Mouse (Mus musculus): Measurements from ENCODE around the gene Etl4. TPM values are rescaled to one million over a fixed set of nuclear protein-coding genes. Genes with fewer than 3 reads are reported as not detected.

The Etl4 gene
- total RNA-seq (2021) = 10 to 100 TPM; 33.2 to 39.2 TPM

GRCm38 (mm10) chr2:19909171-19909899 is at the start of gene Etl4:
TSS of gene Etl4 (plus strand) at chr2:19909780.
- intact Hi-C loops (cut with DNase I) = no loop called here
- peak; percentile 6 to 16 for DNase-seq

- intact Hi-C loops (cut with DNase I) = no loop called here
- DNase-seq = no peak
Observed at GRCm38 (mm10) chr2:19869167-19869566, 40.4 kb upstream of the Etl4 start.

- no peak for DNase-seq
- intact Hi-C loops (cut with DNase I) = no loop called here
Observed at GRCm38 (mm10) chr2:19871881-19872280, 37.7 kb upstream of the Etl4 start.

GRCm38 (mm10) chr2:19890875-19891274 is 18.7 kb upstream of the Etl4 start:
- no peak for DNase-seq
- intact Hi-C loops (cut with DNase I) = no loop called here

GRCm38 (mm10) chr2:19909900-19910780 is 560 bp downstream of the Etl4 start:
- no peak for DNase-seq
- intact Hi-C loops (cut with DNase I) = no loop called here

GRCm38 (mm10) chr2:19910781-19911175 is 1.2 kb downstream of the Etl4 start:
- no peak for DNase-seq
- intact Hi-C loops (cut with DNase I) = no loop called here

- peak; percentile 47 to 63 for DNase-seq
- intact Hi-C loops (cut with DNase I) = loop anchor here (2.0 to 5.0 kb wide), 3 partner anchors 202 to 502 kb away; no protein-coding TSS in a partner anchor
Observed at GRCm38 (mm10) chr2:19919190-19919589, 9.6 kb downstream of the Etl4 start.

- DNase-seq = no peak
- intact Hi-C loops (cut with DNase I) = no loop called here
Observed at GRCm38 (mm10) chr2:19930009-19930408, 20.4 kb downstream of the Etl4 start.

GRCm38 (mm10) chr2:19933836-19934235 is 24.3 kb downstream of the Etl4 start:
- intact Hi-C loops (cut with DNase I) = no loop called here
- no peak for DNase-seq

GRCm38 (mm10) chr2:19945205-19945604 is 35.6 kb downstream of the Etl4 start:
- DNase-seq = no peak
- intact Hi-C loops (cut with DNase I) = no loop called here

- no peak for DNase-seq
- intact Hi-C loops (cut with DNase I) = no loop called here
Observed at GRCm38 (mm10) chr2:19953028-19953427, 43.4 kb downstream of the Etl4 start.

- DNase-seq = no peak
- intact Hi-C loops (cut with DNase I) = no loop called here
Observed at GRCm38 (mm10) chr2:19966445-19966844, 56.9 kb downstream of the Etl4 start.

- DNase-seq = no peak
- intact Hi-C loops (cut with DNase I) = no loop called here
Observed at GRCm38 (mm10) chr2:20037671-20038070, 128.1 kb downstream of the Etl4 start.

GRCm38 (mm10) chr2:20072377-20072776 is 162.8 kb downstream of the Etl4 start:
- DNase-seq = no peak

GRCm38 (mm10) chr2:20076118-20076796 is 166.7 kb downstream of the Etl4 start:
- DNase-seq = no peak
- intact Hi-C loops (cut with DNase I) = no loop called here

More at GRCm38 (mm10) chr2:20072377-20072776, 162.8 kb downstream of the Etl4 start:
- intact Hi-C loops (cut with DNase I) = no loop called here

GRCm38 (mm10) chr2:20084781-20085180 is 175.2 kb downstream of the Etl4 start:
- intact Hi-C loops (cut with DNase I) = no loop called here
- no peak for DNase-seq

GRCm38 (mm10) chr2:20105456-20105855 is 195.9 kb downstream of the Etl4 start:
- intact Hi-C loops (cut with DNase I) = no loop called here
- DNase-seq = no peak

- no peak for DNase-seq
- intact Hi-C loops (cut with DNase I) = loop anchor here (10.0 kb wide), 1 partner anchor 563 kb away; no protein-coding TSS in a partner anchor
Observed at GRCm38 (mm10) chr2:20111703-20112102, 202.1 kb downstream of the Etl4 start.

GRCm38 (mm10) chr2:20125914-20126313 is 216.3 kb downstream of the Etl4 start:
- intact Hi-C loops (cut with DNase I) = loop anchor here (5.0 kb wide), 1 partner anchor 366 kb away; no protein-coding TSS in a partner anchor
- no peak for DNase-seq

GRCm38 (mm10) chr2:20131792-20132191 is 222.2 kb downstream of the Etl4 start:
- no peak for DNase-seq
- intact Hi-C loops (cut with DNase I) = no loop called here

- intact Hi-C loops (cut with DNase I) = no loop called here
- no peak for DNase-seq
Observed at GRCm38 (mm10) chr2:20138426-20138825, 228.8 kb downstream of the Etl4 start.

All from heart, postnatal 36 days (tissue).